Mouse (Mus musculus): ENCODE results near the gene Pgm5. TPM values are rescaled to one million over a fixed set of nuclear protein-coding genes. Genes with fewer than 3 reads are reported as not detected.

The Pgm5 gene
- total and polyA plus RNA-seq, 2 experiments from 2014 or later, result 0.39 to 4.8 TPM

DNA sequence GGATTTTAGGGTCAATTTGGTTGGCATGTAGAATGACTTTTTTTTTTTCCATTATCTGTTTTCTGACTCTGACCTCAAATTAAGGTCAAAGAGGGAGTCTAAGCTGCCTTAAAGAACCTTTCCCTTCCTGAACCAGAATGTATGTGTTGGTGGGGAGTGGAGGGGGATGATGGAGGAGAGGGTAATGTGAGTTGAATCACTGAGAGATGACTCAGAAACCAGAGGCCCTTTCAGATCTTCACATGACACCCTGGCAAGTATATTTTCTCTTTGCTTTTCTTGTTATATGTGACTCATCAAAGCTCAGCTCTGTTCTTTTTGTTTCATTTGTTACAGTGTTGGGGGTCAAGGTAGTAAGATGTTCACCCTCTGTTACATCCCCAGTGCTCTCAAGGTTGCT is 141.2 kb downstream of the Pgm5 start:
- Histone ChIP-seq H3K36me3 (ENCODE audit: insufficient read depth) (no peaks in the 10 kb centered on the region), H3K9ac (no peak overlapping the region), H3K4me1 (ENCODE audit: insufficient read depth) (no peaks in the 10 kb centered on the region), H3K27me3 (ENCODE audit: insufficient read depth, low read length) (no peaks in the 10 kb centered on the region), H3K9me3 (ENCODE audit: low read length) (no peaks in the 10 kb centered on the region), H3K4me2 (ENCODE audit: low read depth) (no peak overlapping the region), H3K27ac (ENCODE audit: low read depth, low read length) (no peak overlapping the region), H3K4me3 (ENCODE audit: low read depth, low read length) (no peak overlapping the region)
- no peak for TF ChIP-seq CTCF (IDR thresholded peaks at IDR 0.05; ENCODE audit: low read depth)
- DNase-seq, result no peak
- no peak for ATAC-seq

DNA sequence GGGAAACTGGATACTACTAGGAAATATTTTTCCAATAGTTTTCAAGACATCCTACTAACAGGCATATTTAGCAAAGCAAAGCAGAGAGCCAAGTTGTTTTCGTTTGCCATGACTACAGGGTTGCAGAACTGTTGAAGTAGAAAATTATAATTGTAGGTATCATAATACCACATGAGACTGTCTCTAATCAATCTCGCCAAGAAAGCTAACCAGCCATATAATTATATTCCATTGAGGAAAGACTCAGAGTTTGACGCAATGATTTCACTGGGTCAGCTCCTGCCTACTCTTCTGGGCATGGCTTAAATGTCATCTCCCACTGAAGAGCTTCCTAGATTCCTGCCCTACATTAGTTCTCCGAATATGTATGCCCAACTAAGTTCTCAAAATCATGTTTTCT is 142.2 kb downstream of the Pgm5 start:
- H3K4me3 ChIP-seq (ENCODE audit: low read depth, low read length), result no peak overlapping the region
- ATAC-seq (no peak), DNase-seq (no peak)
- no peak overlapping the region for H3K27ac ChIP-seq (ENCODE audit: low read depth, low read length)
- H3K9me3 ChIP-seq (ENCODE audit: low read length), result no peaks in the 10 kb centered on the region
- no peaks in the 10 kb centered on the region for H3K4me1 ChIP-seq (ENCODE audit: insufficient read depth)
- 54% methylated on average over 4 of the region's 4 CpGs for WGBS
- no peak for TF ChIP-seq CTCF (IDR thresholded peaks at IDR 0.05; ENCODE audit: low read depth)
- no peaks in the 10 kb centered on the region for H3K27me3 ChIP-seq (ENCODE audit: insufficient read depth, low read length)
- no peak overlapping the region for H3K4me2 ChIP-seq (ENCODE audit: low read depth)
- H3K9ac ChIP-seq, result no peak overlapping the region
- no peaks in the 10 kb centered on the region for H3K36me3 ChIP-seq (ENCODE audit: insufficient read depth)

DNA sequence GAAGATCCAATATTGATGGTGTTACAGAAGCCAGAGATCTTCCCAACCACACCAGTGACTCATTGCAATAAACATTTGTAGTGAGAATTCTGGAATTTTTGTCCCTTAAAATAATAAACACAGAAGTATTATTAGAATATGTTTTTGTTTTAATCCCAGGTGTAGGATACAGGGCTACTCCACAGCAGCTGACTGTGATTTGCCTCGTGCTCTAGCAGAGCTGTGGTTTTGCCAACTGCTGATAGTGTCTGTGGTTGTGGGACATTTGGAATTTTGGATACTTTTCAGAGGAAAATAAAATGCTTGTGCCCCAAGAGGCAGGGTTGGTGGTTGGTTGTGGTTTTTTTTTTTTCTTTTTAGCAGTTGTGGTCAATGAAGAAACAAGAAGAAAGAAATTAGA is 143.6 kb downstream of the Pgm5 start:
- ATAC-seq, result no peak

DNA sequence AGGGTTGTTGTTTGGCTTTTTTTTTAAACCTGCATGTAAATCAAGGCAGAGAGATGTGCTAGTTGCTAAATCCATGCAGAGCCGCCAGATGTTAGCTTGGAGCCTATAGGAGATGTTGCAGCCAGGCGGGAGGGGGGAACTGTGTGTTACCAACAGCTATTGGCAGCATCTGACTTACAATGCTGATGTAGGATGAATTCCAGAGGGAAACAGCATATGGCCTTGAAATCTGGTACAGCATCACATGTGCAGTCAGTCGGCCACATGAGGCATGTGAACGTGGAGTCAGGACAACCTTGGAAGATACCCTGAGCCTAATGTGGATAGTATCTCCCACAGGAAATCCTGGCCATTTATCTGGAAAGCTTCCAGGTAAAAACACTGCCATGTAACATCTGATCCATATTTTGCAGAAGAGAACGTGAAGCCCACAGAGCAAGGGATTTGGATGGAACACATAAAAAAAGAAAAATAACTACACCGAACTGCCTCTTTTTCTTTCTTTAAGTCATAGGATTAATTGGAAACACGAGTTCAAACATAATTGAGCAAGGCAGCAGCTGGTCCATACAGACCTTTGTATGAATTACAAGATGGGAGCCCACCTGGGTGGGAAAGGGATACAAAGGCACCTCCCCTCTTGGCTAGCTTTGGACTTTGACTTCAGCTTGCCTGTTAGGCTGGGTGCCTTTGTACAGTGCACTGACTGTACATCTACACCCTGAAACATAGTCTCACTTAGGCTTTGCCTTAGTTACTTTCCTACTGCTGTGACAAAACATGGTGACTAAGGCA is 145.2 kb downstream of the Pgm5 start:
- Histone ChIP-seq H3K36me3 (ENCODE audit: insufficient read depth) (no peaks in the 10 kb centered on the region), H3K27me3 (ENCODE audit: insufficient read depth, low read length) (no peaks in the 10 kb centered on the region), H3K27ac (ENCODE audit: low read depth, low read length) (no peak overlapping the region), H3K9ac (no peak overlapping the region), H3K4me2 (ENCODE audit: low read depth) (no peak overlapping the region), H3K4me1 (ENCODE audit: insufficient read depth) (no peaks in the 10 kb centered on the region), H3K4me3 (ENCODE audit: low read depth, low read length) (no peak overlapping the region), H3K9me3 (ENCODE audit: low read length) (no peaks in the 10 kb centered on the region)
- 69% methylated on average over 7 of the region's 7 CpGs for WGBS
- peak; percentile 42; the same call in 1 of the 2 replicates for ATAC-seq
- peak; percentile 40 for DNase-seq
- no peak for TF ChIP-seq CTCF (IDR thresholded peaks at IDR 0.05; ENCODE audit: low read depth)

More for the DNA sequence above, 143.6 kb downstream of the Pgm5 start:
- Histone ChIP-seq H3K36me3 (ENCODE audit: insufficient read depth) (no peaks in the 10 kb centered on the region), H3K9ac (no peak overlapping the region), H3K9me3 (ENCODE audit: low read length) (no peaks in the 10 kb centered on the region), H3K27ac (ENCODE audit: low read depth, low read length) (no peak overlapping the region), H3K27me3 (ENCODE audit: insufficient read depth, low read length) (no peaks in the 10 kb centered on the region), H3K4me1 (ENCODE audit: insufficient read depth) (no peaks in the 10 kb centered on the region), H3K4me3 (ENCODE audit: low read depth, low read length) (no peak overlapping the region), H3K4me2 (ENCODE audit: low read depth) (no peak overlapping the region)
- no peak for TF ChIP-seq CTCF (IDR thresholded peaks at IDR 0.05; ENCODE audit: low read depth)
- WGBS, result 72% methylated on average over 1 of the region's 1 CpGs
- no peak for DNase-seq

DNA sequence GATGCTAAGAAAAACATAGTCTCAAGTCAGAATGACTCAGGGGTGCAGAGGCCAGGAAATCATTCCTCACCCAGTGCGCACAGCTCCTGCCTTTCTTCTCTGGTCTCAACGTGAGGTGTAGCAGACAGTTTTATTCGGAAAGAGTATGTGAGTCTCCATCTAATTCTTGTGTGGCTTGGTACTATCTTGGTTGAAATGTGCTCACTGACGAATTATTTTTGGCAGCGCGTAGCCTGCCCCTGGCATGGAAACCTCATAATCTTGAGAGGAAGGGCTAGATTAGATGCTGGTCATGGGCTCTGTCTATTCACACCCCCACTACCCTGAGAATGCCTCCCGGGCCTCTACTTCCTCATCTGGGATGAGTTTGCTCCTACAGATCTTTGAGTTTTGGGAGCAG is 153.6 kb downstream of the Pgm5 start:
- Histone ChIP-seq H3K9ac (no peak overlapping the region), H3K4me1 (ENCODE audit: insufficient read depth) (no peaks in the 10 kb centered on the region), H3K4me2 (ENCODE audit: low read depth) (no peak overlapping the region), H3K27me3 (ENCODE audit: insufficient read depth, low read length) (no peaks in the 10 kb centered on the region), H3K27ac (ENCODE audit: low read depth, low read length) (no peak overlapping the region), H3K9me3 (ENCODE audit: low read length) (no peaks in the 10 kb centered on the region), H3K36me3 (ENCODE audit: insufficient read depth) (no peaks in the 10 kb centered on the region), H3K4me3 (ENCODE audit: low read depth, low read length) (no peak overlapping the region)
- DNase-seq (no peak), ATAC-seq (no peak)
- 86% methylated on average over 7 of the region's 7 CpGs for WGBS
- TF ChIP-seq CTCF (IDR thresholded peaks at IDR 0.05; ENCODE audit: low read depth), result no peak

DNA sequence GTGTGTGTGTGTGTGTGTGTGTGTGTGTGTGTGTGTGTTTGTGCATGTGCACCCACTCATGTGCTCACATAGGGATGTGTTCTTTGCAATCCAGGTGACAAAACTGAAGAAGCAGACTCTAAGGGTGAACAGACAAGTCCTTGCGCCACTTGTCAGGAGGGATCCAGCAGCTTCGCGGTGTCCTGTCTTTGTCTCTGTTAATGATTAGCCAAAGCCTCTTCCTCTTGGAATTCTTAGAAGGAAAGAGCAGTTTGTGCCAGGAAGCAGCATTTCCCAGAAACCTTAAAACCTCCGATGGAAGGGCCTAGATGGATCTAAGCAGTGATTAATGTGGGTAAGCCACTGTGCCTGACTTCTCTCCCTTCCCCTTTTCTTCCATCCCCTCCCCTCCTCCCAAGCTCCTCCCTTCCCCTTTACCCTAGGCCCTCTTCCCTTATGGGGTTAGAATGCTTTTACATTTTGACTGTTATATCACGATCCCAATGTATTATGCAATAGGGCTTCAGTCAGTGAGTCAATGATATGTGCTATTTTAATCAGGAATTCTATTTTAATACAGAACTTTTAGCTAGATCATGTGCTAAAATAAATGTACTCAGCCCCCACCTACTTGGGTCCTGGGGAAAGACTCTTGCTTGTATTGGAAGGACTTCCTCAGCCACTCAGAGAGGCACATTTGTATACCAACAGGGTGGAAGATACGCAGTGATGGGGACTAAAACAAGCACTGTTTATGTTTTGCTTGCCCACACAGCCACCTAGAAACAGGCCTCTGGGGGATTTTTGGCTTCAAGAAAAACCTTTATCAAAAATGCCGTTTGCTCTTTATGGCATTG is 154.4 kb downstream of the Pgm5 start:
- DNase-seq (no peak), ATAC-seq (no peak)
- Histone ChIP-seq H3K4me2 (ENCODE audit: low read depth) (no peak overlapping the region), H3K4me1 (ENCODE audit: insufficient read depth) (no peaks in the 10 kb centered on the region), H3K9me3 (ENCODE audit: low read length) (no peaks in the 10 kb centered on the region), H3K27ac (ENCODE audit: low read depth, low read length) (no peak overlapping the region), H3K4me3 (ENCODE audit: low read depth, low read length) (no peak overlapping the region), H3K36me3 (ENCODE audit: insufficient read depth) (no peaks in the 10 kb centered on the region), H3K9ac (no peak overlapping the region), H3K27me3 (ENCODE audit: insufficient read depth, low read length) (no peaks in the 10 kb centered on the region)
- WGBS, result 78% methylated on average over 7 of the region's 7 CpGs
- TF ChIP-seq CTCF (IDR thresholded peaks at IDR 0.05; ENCODE audit: low read depth), result no peak

DNA sequence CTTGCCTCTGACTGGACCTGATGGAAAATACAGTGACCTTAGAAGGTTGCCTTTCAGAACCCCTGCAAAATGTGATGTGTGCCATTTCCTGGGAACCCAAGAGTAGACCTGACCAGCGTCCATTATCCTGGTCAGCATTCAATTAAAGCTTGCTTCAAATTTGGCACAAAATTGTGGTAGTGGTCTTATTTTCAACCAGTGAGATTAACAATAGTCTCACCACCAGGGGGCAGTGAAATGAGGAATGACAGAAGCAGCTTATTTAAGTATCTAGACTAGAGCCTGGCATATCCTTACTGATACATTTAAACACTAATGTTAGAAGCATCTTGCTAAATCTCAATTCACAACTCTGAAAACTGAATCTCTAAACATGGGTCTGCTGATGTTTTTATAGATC is 156.3 kb downstream of the Pgm5 start:
- H3K4me1 ChIP-seq (ENCODE audit: insufficient read depth), result no peaks in the 10 kb centered on the region
- no peak for ATAC-seq

More for the DNA sequence above, 156.3 kb downstream of the Pgm5 start:
- no peak overlapping the region for H3K27ac ChIP-seq (ENCODE audit: low read depth, low read length)
- 60% methylated on average over 1 of the region's 1 CpGs for WGBS
- H3K4me2 ChIP-seq (ENCODE audit: low read depth), result no peak overlapping the region
- no peak overlapping the region for H3K4me3 ChIP-seq (ENCODE audit: low read depth, low read length)
- no peaks in the 10 kb centered on the region for H3K36me3 ChIP-seq (ENCODE audit: insufficient read depth)
- peak; percentile 67 for TF ChIP-seq CTCF (IDR thresholded peaks at IDR 0.05; ENCODE audit: low read depth)
- H3K9me3 ChIP-seq (ENCODE audit: low read length), result no peaks in the 10 kb centered on the region
- H3K27me3 ChIP-seq (ENCODE audit: insufficient read depth, low read length), result no peaks in the 10 kb centered on the region
- H3K9ac ChIP-seq, result no peak overlapping the region
- DNase-seq, result peak; percentile 71

Measured in forebrain, postnatal 0 days (tissue).